Mouse (Mus musculus) gastrocnemius, postnatal 25 days (tissue): ENCODE measurements at regions not wholly inside any gene's neighbourhood (a gene's known extent, or its start where the extent isn't known, plus 50 kb on each side); places are given as distances from the start of the nearest gene placed in this dataset.

Source experiments
- DNase-seq: peaks from one replicate; pipeline ENCODE4 v3.0.0; 2022

DNA sequence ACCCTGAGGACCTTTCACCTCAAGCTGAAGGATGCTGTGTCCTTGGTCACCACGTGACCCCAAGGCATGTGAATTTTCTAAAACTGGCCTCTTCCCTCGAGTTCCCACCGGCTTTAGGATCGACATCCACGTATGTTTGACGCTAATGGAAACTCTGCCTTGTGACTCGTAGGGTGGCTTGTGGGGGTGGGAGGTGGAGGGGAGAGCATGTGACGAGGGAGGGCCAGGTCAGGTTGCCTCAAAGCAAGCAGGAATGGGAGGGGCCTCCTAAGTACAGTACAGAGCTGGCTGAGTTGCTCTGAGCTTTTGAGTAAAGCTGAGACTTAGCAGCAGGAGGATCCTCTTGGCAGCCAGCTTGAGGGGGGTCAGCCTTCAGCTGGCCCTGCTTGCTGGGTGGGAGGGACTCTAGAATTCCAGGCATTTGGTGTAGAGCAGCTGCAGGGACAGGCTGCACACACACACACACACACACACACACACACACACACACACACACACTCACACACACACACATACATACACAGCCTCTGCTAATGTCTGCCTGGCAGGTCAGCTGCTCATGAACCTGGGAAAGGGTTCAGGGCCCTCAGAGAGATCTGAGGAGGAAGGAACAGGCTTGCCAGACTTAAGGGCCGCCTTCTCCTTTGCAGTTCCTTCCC, 78.5 kb downstream of the Sik1 start:
- DNase-seq, result peak; percentile 22

DNA sequence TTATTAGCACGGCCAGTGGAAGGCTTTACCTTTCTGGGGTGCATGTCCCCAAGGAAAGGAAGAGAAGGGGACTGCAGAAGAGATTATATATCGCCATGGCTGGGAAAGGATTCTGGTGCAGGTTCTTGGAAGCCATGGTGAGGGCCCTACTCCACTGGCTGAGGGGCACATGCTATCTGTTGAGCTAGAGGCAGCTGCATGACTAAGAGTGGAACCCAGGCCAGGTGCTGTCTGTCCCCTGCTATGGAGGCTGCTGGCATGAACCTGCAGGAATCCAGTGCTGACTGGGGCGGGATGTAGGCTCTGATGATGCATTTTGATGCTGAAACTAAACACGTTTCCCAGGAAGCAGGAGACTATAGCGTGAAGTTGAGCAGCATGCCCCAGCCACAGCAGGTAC, 77.9 kb downstream of the Sik1 start:
- no peak for DNase-seq

DNA sequence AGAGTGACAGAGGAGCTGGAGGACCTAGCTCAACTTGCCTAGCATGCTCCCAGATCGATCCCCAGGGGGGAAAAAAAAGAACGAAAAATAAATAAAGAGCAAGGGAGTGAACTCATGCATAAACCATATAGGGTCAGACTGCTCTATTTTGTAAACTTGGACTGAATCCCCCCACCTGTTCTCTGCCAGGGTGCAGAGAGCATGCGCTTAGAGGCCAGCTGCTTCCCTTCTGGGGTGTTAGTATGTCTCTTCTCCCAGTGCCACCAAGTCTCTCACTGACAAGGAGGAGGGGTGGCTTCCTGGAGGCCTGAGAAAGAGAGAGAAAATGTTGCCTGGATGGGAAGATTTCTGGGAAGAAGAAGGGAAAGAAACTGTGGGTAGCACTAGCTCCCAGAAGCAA, 76.1 kb downstream of the Sik1 start:
- no peak for DNase-seq

DNA sequence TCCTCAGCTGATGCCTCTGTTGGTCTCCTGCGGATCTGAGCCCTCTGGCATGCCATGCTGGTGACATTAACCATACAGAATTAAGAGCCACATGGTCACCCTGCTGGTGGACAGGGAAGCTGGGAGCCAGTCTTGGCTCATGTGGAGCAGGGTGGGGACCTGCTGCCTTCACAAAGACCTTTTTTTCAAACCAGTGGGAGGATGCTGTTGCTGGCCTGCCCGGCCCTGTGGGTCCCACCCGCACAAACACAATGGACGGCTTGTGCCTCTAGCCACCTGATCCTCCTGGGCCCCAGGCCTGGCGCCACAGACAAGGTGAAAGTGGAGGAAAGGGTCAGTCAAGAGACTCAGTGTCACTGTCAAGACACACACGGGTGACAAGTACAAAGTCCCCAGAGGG, 73.4 kb downstream of the Sik1 start:
- DNase-seq, result no peak

DNA sequence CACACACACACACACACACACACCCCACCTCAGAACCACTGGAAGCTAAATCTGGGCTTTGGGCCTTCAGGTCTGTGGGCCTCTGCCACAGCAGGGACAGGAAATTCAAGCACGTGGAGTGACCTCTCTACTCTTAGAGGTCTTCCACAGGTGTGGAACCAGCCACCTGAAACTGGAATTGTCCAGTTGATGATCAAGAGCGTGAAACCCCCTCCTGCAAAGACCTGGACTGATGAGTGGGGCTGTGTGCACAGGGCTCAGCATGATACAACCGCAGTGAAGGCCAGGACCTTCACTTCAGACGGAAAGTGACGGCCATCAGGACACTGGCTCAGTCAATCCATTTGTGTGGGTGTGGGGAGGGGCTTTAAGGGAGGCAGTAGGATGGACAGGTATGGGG, 72.5 kb downstream of the Sik1 start:
- no peak for DNase-seq

DNA sequence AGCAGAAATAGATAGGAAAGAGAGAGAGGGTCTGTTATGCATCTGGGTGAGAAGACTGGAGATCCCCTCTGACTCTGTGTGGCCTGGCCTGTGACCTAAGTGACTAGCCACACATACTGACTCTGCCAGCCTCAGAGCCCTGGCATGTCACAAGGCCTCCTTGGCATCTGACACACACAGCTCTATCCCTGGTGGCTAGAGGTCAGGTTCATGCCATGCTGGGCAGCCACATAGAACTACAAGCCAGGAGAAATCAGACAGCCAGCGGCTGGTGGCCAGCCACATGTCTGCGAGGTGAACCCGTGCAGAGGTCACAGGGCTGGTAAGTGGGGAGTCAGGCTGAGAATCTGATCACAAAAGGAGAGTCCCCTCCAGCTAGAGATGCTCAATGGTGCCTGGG, 67.3 kb downstream of the Sik1 start:
- peak; percentile 88 for DNase-seq

DNA sequence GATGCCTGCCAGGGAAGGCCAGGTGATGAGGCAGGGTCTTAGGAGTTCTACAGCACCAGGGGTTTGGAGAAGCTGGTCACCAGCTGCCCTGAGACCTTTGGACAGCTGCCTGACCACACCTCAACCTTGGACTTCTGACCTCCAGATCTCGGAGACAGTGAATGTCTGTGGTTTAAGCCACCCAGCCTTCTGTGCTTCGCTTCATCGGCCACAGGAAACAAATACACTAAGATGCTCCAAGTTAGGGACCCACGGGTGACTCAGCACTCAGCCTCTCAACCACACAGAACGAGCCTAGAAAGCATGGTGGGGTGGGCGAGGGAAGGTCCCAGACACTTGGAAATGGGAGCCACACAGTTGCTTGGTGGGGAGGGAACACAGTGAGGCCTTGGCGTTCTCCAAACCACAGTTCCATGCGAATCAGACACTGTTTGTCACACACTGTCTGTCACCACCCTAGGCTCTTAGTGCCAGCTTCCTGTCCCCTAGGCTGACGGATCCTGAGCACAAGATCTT, 66.5 kb downstream of the Sik1 start:
- DNase-seq, result no peak

DNA sequence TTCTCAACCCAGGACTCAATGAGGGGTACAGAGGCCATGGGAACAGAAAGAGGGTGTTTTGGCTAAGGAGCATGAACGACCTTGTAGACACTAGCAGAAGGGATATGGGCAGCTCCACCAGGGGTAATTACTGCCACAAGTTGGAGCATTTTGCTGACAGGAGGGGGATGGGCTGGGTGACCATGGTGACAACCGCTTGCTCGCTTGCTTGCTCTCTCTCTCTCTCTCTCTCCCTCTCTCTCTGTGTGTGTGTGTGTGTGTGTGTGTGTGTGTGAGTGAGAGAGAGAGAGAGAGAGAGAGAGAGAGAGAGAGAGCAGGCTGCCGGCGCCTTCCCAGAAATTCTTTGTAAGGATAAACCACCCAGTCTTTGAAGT, 65.7 kb downstream of the Sik1 start:
- DNase-seq, result no peak

DNA sequence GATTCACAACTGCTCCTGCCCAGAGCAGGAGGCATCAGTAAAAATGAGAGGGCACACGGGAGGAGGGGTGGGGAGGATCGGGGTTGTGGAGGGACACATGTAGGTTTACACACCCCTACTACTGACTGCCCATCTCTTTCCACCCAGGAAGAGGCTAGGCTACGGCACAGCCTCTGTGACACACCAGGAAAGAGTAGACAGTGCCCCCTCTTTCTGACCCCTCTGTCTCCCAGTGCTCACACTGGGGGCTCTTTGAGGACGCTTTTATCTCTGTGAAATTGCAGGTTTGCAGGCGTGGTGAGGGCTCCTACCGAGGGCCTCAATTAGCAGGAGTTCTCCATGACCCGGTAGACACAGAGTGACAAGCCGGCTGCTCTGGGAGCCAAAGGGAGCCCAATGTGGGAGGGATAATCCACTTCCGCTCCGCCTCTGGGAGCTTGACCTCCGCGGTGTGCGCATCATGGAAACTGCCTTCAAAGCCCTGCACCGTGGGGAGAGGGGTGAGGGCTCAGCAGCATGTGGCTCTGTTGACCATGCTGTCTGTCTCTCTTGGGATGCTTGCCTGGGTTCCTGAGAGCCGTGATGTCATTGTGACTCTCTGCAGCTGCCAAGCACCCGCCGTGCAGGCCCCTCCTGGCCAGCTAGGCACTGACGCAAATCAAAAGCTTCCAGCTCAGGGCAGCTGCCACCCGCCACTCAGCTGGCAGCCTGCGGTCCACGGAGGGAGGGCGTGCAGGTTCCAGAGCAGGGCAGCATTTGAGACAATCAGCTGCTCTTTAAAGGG, 65.1 kb downstream of the Sik1 start:
- DNase-seq, result peak; percentile 83

DNA sequence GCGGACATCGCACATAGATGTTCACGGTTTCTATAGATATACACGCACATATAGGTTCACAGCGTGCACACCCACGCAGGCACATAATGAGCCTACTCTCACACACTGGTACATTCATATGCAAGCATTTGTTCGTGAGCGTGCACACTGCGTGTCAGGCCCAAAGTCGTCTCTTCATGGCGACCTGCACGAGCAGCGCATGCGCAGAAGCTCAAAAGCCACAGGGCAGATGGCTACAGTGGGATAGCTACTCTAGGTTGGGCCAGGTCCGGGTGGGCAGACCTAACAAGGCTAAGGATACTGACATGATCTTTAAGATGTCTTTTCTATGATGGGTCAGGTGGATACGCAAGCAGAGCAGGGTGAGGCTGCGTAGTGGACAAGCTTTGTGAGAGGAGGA, 63.9 kb downstream of the Sik1 start:
- DNase-seq, result no peak

DNA sequence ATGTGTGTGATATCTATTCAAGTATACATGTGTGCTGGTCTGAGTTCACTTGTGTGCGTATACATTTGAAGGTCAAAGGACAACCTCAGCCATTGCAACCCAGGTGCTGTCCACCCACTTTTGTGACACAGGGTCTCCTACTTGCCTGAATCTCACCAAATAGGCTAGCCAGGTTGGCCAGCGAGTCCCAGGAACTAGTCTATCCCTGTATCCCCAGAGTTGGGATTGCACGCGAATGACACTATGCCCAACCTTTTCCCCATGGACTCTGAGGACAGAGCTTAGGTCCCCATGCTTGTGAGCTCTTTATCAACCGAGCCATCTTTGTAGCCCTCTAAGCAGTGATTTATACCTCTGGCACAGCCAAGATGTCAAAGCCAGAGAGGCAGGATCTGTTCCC, 62.6 kb downstream of the Sik1 start:
- no peak for DNase-seq

DNA sequence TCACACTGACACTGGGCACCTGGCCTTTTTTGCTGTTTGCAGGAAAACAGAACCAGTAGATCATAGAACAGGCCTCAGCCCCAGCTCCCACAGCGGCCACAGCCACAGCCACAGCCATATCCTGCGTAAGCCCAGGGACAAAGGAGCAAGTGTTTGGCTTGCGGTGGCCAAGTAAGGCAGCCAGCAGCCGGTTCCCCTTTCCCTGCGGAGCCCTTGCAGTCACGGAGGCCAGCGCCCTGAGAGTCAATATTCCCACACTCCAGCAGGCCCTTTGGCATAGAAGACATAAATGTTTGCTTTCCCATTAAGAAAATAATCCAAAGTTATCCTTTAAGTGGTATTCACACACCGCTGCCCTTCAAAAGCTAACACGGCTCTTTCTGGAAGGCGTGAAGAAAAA, 62.1 kb downstream of the Sik1 start:
- DNase-seq, result peak; percentile 56

DNA sequence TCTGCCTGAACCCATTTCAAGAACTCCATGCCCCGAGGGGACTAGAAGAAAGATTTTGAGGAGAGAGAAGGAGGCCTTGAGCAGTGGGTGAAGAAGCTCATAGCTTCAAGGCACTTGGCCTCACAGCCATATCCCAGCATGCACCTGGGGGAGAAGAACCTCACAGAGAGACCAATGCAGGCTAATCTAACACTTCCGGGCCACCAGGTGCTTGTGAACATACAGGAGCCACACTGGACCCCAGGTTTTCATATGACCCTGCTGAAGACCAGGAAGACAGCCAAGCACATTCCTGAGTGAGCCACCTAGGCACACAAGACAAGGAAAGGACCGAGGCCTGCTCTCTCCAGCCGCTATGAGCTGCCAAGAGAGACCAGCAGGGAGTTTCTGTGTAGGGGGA, 61.6 kb downstream of the Sik1 start:
- no peak for DNase-seq
